Comparison of ENCODE assay signal across 17 mouse cellular contexts in the genomic region with DNA sequence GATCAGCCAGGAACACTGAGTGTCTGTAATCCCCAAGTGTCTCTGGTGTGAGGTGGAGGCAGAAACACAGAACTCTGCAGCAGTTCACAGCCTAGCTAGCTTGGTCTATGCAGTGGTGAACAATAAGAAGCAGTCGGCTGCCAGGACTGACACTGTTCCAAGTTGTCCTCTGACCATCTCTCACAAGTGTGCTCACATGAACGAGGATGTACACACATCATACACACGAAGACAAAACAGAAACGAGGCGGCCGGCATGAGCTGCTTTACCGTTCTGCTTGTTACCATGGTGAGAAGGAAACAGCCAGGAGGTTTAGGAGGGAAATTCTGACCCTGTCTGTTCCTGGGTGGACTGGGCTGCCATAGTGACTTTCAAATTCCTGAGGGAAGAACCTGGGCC. TPM values are rescaled to one million over a fixed set of nuclear protein-coding genes. Genes with fewer than 3 reads are reported as not detected.
DNase-seq lines count a peak whose midpoint lies in the region; ATAC-seq lines count a peak whose summit lies in the region.
"Had no signal": no experiment of that assay in that cellular context is flagged by ENCODE, and none has a peak within 500 bp of the region (broad histone marks: within the 10 kb centered on the region; RNA-seq: fewer than 3 reads in every experiment).

No protein-coding gene starts in this region.

- H3K9ac ChIP-seq in forebrain, embryonic 13.5 days, result peak overlapping the region; percentile 50
- H3K9ac ChIP-seq in hindbrain, embryonic 15.5 days, result no peak overlapping the region
- no peak overlapping the region for H3K9ac ChIP-seq in midbrain, embryonic 16.5 days (ENCODE audit: low read depth, low read length)
- H3K9ac ChIP-seq: embryonic facial prominence, embryonic 15.5 days; kidney, embryonic 15.5 days had no signal

- peaks cover 52% of the 10 kb centered on the region for H3K4me1 ChIP-seq in forebrain, embryonic 13.5 days
- peaks cover 40% of the 10 kb centered on the region for H3K4me1 ChIP-seq in hindbrain, embryonic 15.5 days (replicated peaks)
- H3K4me1 ChIP-seq in midbrain, embryonic 16.5 days (ENCODE audit: control insufficient read depth, insufficient read depth, low read length), result peaks cover 30% of the 10 kb centered on the region

- no peaks in the 10 kb centered on the region for H3K9me3 ChIP-seq in forebrain, embryonic 13.5 days (replicated peaks)
- H3K9me3 ChIP-seq in hindbrain, embryonic 15.5 days, result no peaks in the 10 kb centered on the region
- no peaks in the 10 kb centered on the region for H3K9me3 ChIP-seq in midbrain, embryonic 16.5 days (replicated peaks; ENCODE audit: control insufficient read depth, low read length, poor library complexity, severe bottlenecking)
- H3K9me3 ChIP-seq: embryonic facial prominence, embryonic 15.5 days; kidney, embryonic 15.5 days had no signal

- ATAC-seq in forebrain, embryonic 13.5 days, result no peak; the same call in 1 of the 2 replicates
- ATAC-seq in hindbrain, embryonic 15.5 days (ENCODE audit: low FRiP score, low read depth), result no peak
- ATAC-seq in midbrain, embryonic 16.5 days, result peak; percentile 14; the same call in 1 of the 2 replicates
- ATAC-seq: inflammation-experienced regulatory T-cells, adult 6 months had no signal

- H3K27ac ChIP-seq in forebrain, embryonic 13.5 days, result peak overlapping the region; percentile 52; the same call in 1 of the 2 replicates
- peak overlapping the region; percentile 27; the same call in 1 of the 2 replicates for H3K27ac ChIP-seq in hindbrain, embryonic 15.5 days (replicated peaks)
- peak overlapping the region; percentile 50; the same call in 1 of the 2 replicates for H3K27ac ChIP-seq in midbrain, embryonic 16.5 days (ENCODE audit: low read length)
- H3K27ac ChIP-seq: embryonic facial prominence, embryonic 15.5 days; heart, adult 2 months; kidney, embryonic 15.5 days had no signal

- H3K27me3 ChIP-seq in forebrain, embryonic 13.5 days, result no peaks in the 10 kb centered on the region; the same call in 1 of the 2 replicates
- H3K27me3 ChIP-seq in hindbrain, embryonic 15.5 days, result no peaks in the 10 kb centered on the region
- H3K27me3 ChIP-seq in midbrain, embryonic 16.5 days (ENCODE audit: control insufficient read depth, insufficient read depth, low read depth, low read length), result no peaks in the 10 kb centered on the region

- peak; percentile 28 for DNase-seq in embryo, embryonic 11 days
- no peak for DNase-seq in embryo, embryonic 9.5 days (ENCODE audit: extremely low spot score)
- no peak for DNase-seq in adrenal gland, postnatal 14 days
- no peak for DNase-seq in right cerebral cortex, adult 18-20 months
- no peak for DNase-seq in yolk sac, embryonic 10.5 days (ENCODE audit: low spot score)
- DNase-seq: cerebellum, postnatal 36 days; heart, adult 2 months; lung, postnatal 4 days; thymus, postnatal 4 days had no signal

- H3K4me3 ChIP-seq in forebrain, embryonic 13.5 days, result no peak overlapping the region
- H3K4me3 ChIP-seq in hindbrain, embryonic 15.5 days, result no peak overlapping the region
- H3K4me3 ChIP-seq in midbrain, embryonic 16.5 days (ENCODE audit: low read depth, low read length), result no peak overlapping the region
- H3K4me3 ChIP-seq: embryonic facial prominence, embryonic 15.5 days; heart, adult 2 months; kidney, embryonic 15.5 days had no signal

- 0 out of 2 replicates have a peak, but pooled peaks cover 2% of the 10 kb centered on the region for H3K36me3 ChIP-seq in forebrain, embryonic 13.5 days (ENCODE audit: poor library complexity, severe bottlenecking)
- peaks cover 1% of the 10 kb centered on the region; the same call in 1 of the 2 replicates for H3K36me3 ChIP-seq in hindbrain, embryonic 15.5 days
- H3K36me3 ChIP-seq in midbrain, embryonic 16.5 days (ENCODE audit: control insufficient read depth, insufficient read depth, low read length), result peaks cover under 1% of the 10 kb centered on the region; the same call in 1 of the 2 replicates
- H3K36me3 ChIP-seq: embryonic facial prominence, embryonic 15.5 days; kidney, embryonic 15.5 days had no signal

- 21% methylated on average over 7 of the region's 7 CpGs for WGBS in forebrain, embryonic 13.5 days
- 14% methylated on average over 7 of the region's 7 CpGs for WGBS in hindbrain, embryonic 15.5 days
- 16% methylated on average over 7 of the region's 7 CpGs for WGBS in midbrain, embryonic 16.5 days

- peak overlapping the region; percentile 23; the same call in 1 of the 2 replicates for H3K4me2 ChIP-seq in forebrain, embryonic 13.5 days
- no peak overlapping the region for H3K4me2 ChIP-seq in hindbrain, embryonic 15.5 days
- no peak overlapping the region; the same call in 1 of the 2 replicates for H3K4me2 ChIP-seq in midbrain, embryonic 16.5 days (ENCODE audit: low read length)
- H3K4me2 ChIP-seq: embryonic facial prominence, embryonic 15.5 days; kidney, embryonic 15.5 days had no signal

RNA-seq across cellular contexts. Expression of gene 1110017D15Rik, which starts 9.4 kb away (rescaled TPM):
- polyA plus RNA-seq in forebrain, embryonic 13.5 days (2015; fragmentation: Nextera tagmentation; extraction: Ambion mirVana), result 9.1 and 14.3 TPM in 2 replicates
- polyA plus RNA-seq in hindbrain, embryonic 15.5 days (2015; fragmentation: Nextera tagmentation; extraction: Ambion mirVana), result 17.0 and 19.3 TPM in 2 replicates
- 15.1 and 18.5 TPM in 2 replicates for polyA plus RNA-seq in midbrain, embryonic 16.5 days (2015; fragmentation: Nextera tagmentation; extraction: Ambion mirVana)
- total RNA-seq in adrenal gland, postnatal 14 days (2021), result 0.41 and 0.94 TPM in 2 replicates
- total RNA-seq: CH12.LX; heart, adult 2 months had no signal
- polyA plus RNA-seq: inflammation-experienced regulatory T-cells, adult 6 months; kidney, embryonic 15.5 days; liver, embryonic 16.5 days had no signal

RNA-seq across cellular contexts. Expression of gene AI464131, which starts 23.7 kb away (rescaled TPM):
- 3.0 and 3.1 TPM in 2 replicates for polyA plus RNA-seq in forebrain, embryonic 13.5 days (2015; fragmentation: Nextera tagmentation; extraction: Ambion mirVana)
- polyA plus RNA-seq in hindbrain, embryonic 15.5 days (2015; fragmentation: Nextera tagmentation; extraction: Ambion mirVana), result 11.2 and 14.0 TPM in 2 replicates
- polyA plus RNA-seq in midbrain, embryonic 16.5 days (2015; fragmentation: Nextera tagmentation; extraction: Ambion mirVana), result 7.4 and 11.6 TPM in 2 replicates
- total RNA-seq in adrenal gland, postnatal 14 days (2021), result 8.9 and 10.7 TPM in 2 replicates
- polyA plus RNA-seq: inflammation-experienced regulatory T-cells, adult 6 months had no signal

RNA-seq across cellular contexts. Expression of gene Fam219a, which starts 42.8 kb away (rescaled TPM):
- 8.0 and 10.8 TPM in 2 replicates for polyA plus RNA-seq in forebrain, embryonic 13.5 days (2015; fragmentation: Nextera tagmentation; extraction: Ambion mirVana)
- polyA plus RNA-seq in hindbrain, embryonic 15.5 days (2015; fragmentation: Nextera tagmentation; extraction: Ambion mirVana), result 17.6 and 19.0 TPM in 2 replicates
- 16.4 and 21.7 TPM in 2 replicates for polyA plus RNA-seq in midbrain, embryonic 16.5 days (2015; fragmentation: Nextera tagmentation; extraction: Ambion mirVana)
- 18.1 and 18.2 TPM in 2 replicates for total RNA-seq in adrenal gland, postnatal 14 days (2021)

RNA-seq across cellular contexts. Expression of gene Dnaic1, which starts 43.0 kb away (rescaled TPM):
- 1.0 and 2.2 TPM in 2 replicates for polyA plus RNA-seq in forebrain, embryonic 13.5 days (2015; fragmentation: Nextera tagmentation; extraction: Ambion mirVana)
- 2.0 and 2.6 TPM in 2 replicates for polyA plus RNA-seq in hindbrain, embryonic 15.5 days (2015; fragmentation: Nextera tagmentation; extraction: Ambion mirVana)
- polyA plus RNA-seq in midbrain, embryonic 16.5 days (2015; fragmentation: Nextera tagmentation; extraction: Ambion mirVana), result 1.4 and 2.6 TPM in 2 replicates
- 0.34 and 2.2 TPM in 2 replicates for total RNA-seq in adrenal gland, postnatal 14 days (2021)
- polyA plus RNA-seq: inflammation-experienced regulatory T-cells, adult 6 months had no signal
